Mouse (Mus musculus) lung, embryonic 15.5 days (tissue): ENCODE measurements around the gene Fmo9. TPM values are rescaled to one million over a fixed set of nuclear protein-coding genes. Genes with fewer than 3 reads are reported as not detected.

ENCODE experiments used
- ATAC-seq: fragments of 200-750 bp; cut with Nextera tagmentation; 2 replicates; pipeline ENCODE4 v1.8.0; 2017; ENCODE audit warnings: moderate number of reproducible peaks, borderline replicate concordance; ENCODE audit not compliant: low FRiP score, low TSS enrichment; ENCODE audit errors: extremely low read depth
- H3K27ac ChIP-seq: fragments of 300-500 bp; sonication (generic); 2 replicates; pipeline ENCODE4 v1.5.1; 2015; ENCODE audit warnings: moderate library complexity, mild to moderate bottlenecking, inconsistent platforms
- H3K27me3 ChIP-seq: fragments of 300-500 bp; sonication (generic); 2 replicates; pipeline ENCODE4 v1.6.1; 2015; ENCODE audit warnings: inconsistent platforms
- H3K36me3 ChIP-seq: fragments of 300-500 bp; sonication (generic); 2 replicates; pipeline ENCODE4 v1.6.1; 2015; ENCODE audit warnings: inconsistent platforms
- H3K4me1 ChIP-seq: fragments of 300-500 bp; sonication (generic); 2 replicates; pipeline ENCODE4 v1.6.1; 2015; ENCODE audit warnings: inconsistent platforms
- H3K4me2 ChIP-seq: fragments of 300-500 bp; sonication (generic); 2 replicates; pipeline ENCODE4 v1.6.1; 2015; ENCODE audit warnings: inconsistent platforms, mild to moderate bottlenecking, moderate library complexity
- H3K4me3 ChIP-seq: fragments of 300-500 bp; sonication (generic); 2 replicates; pipeline ENCODE4 v1.5.1; 2015; ENCODE audit warnings: mild to moderate bottlenecking, inconsistent platforms
- H3K9ac ChIP-seq: fragments of 300-500 bp; sonication (generic); 2 replicates; pipeline ENCODE4 v1.6.1; 2015; ENCODE audit warnings: inconsistent platforms
- H3K9me3 ChIP-seq: fragments of 300-500 bp; sonication (generic); 2 replicates; pipeline ENCODE4 v1.6.1; 2016; ENCODE audit warnings: inconsistent platforms
- WGBS: fragments of 180-500 bp; shearing (Covaris S2); methylation state at CpG from one replicate; pipeline ENCODE4 v1.1.7; 2015; 5-methylcytosine and 5-hydroxymethylcytosine counted together
- microRNA-seq: library from miRNA; unstranded; fragments of <30 nt; microRNA quantifications from one replicate; pipeline ENCODE4, GENCODE M21; 2016
- polyA plus RNA-seq: library from polyadenylated mRNA; unstranded; fragments of >200 nt; fragmentation: Nextera tagmentation; extraction: Ambion mirVana; gene quantifications from 2 replicates; pipeline ENCODE4 v1.2.1, GENCODE M21; 2015

Fmo9 gene
- polyA plus RNA-seq = not detected in 2 replicates

- H3K9me3 ChIP-seq = no peaks in the 10 kb centered on the region
- 70% methylated on average over 1 of the region's 1 CpGs for WGBS
- no peak for ATAC-seq
- H3K4me2 ChIP-seq = no peak within 1 kb of the TSS
- H3K4me1 ChIP-seq = no peaks in the 10 kb centered on the region
- H3K36me3 ChIP-seq = no peaks in the 10 kb centered on the region
- H3K4me3 ChIP-seq = no peak within 1 kb of the TSS
- H3K27me3 ChIP-seq = no peaks in the 10 kb centered on the region
- no peak within 1 kb of the TSS for H3K27ac ChIP-seq
- H3K9ac ChIP-seq = no peak within 1 kb of the TSS
Measured at GRCm38 (mm10) chr1:166681745-166682144, at the start of gene Fmo9. Gene Fmo9 (minus strand): TSS chr1:166681845.

DNA sequence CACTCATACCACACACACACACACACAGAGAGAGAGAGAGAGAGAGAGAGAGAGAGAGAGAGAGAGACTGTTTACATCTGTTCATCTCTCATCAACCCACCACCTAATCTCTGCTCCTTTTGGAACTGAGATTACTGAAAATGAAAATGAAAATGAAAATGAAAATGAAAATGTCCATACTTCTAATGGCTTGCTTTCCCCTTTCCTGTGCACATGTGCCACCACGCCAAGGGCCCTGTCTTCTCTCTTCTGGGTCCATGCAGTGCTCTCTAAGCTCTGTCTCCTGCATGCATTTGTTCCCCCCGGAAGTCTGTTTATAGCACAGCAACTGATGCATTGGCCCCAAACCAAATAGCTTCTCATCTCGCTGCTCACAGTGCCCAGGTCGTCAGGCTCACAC, 49.2 kb upstream of the Fmo9 start:
- H3K9me3 ChIP-seq = no peaks in the 10 kb centered on the region
- WGBS = 54% methylated on average over 4 of the region's 4 CpGs
- no peaks in the 10 kb centered on the region for H3K27me3 ChIP-seq
- H3K4me1 ChIP-seq = no peaks in the 10 kb centered on the region
- H3K9ac ChIP-seq = no peak overlapping the region
- H3K27ac ChIP-seq = no peak overlapping the region
- no peak for ATAC-seq
- H3K4me2 ChIP-seq = no peak overlapping the region
- no peaks in the 10 kb centered on the region for H3K36me3 ChIP-seq
- H3K4me3 ChIP-seq = no peak overlapping the region

GRCm38 (mm10) chr1:166730215-166730614, 48.6 kb upstream of the Fmo9 start:
- no peaks in the 10 kb centered on the region for H3K36me3 ChIP-seq
- no peak overlapping the region for H3K4me3 ChIP-seq
- 61% methylated on average over 2 of the region's 2 CpGs for WGBS
- no peak overlapping the region for H3K4me2 ChIP-seq
- H3K4me1 ChIP-seq = no peaks in the 10 kb centered on the region
- H3K9me3 ChIP-seq = no peaks in the 10 kb centered on the region
- ATAC-seq = no peak
- no peak overlapping the region for H3K9ac ChIP-seq
- no peaks in the 10 kb centered on the region for H3K27me3 ChIP-seq
- no peak overlapping the region for H3K27ac ChIP-seq

- WGBS = 90% methylated on average over 7 of the region's 7 CpGs
- Histone ChIP-seq H3K4me2 (no peak overlapping the region), H3K9me3 (no peaks in the 10 kb centered on the region), H3K27ac (no peak overlapping the region), H3K27me3 (no peaks in the 10 kb centered on the region), H3K9ac (no peak overlapping the region), H3K4me1 (no peaks in the 10 kb centered on the region), H3K36me3 (no peaks in the 10 kb centered on the region), H3K4me3 (no peak overlapping the region)
- no peak for ATAC-seq
Measured at GRCm38 (mm10) chr1:166710861-166711260, 29.2 kb upstream of the Fmo9 start.

DNA sequence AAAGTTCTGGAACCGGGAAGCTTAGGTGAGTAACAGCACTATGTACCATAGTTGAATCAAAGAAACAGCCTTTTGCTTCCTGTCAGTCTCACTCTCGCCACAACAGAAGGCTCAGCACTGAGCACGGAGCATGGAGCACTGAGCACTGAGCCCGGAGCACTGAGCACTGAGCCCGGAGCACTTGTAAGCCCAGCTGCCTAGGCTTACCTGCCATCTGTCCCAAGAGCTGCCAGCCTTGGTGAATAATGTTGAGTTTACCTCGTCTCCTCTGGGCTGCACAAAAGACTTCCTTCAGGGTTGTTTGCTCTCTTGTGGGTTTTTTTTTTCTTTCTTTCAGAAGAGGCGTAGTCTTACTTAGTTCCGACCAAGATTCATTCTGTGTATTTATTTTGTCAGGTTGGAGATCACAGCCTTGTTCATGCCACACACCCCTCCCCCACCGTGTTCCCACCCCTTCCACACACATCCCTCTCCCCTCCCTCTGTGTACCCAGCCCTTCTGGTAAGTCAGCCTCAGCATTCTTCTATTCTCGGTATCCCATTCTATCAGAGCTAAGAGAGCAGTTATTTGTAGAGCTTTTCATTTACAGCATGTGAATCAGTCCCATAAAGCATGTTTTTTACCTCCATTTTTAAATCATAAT, 20.7 kb upstream of the Fmo9 start:
- no peak for ATAC-seq

GRCm38 (mm10) chr1:166669264-166669663, 12.4 kb downstream of the Fmo9 start:
- Histone ChIP-seq H3K36me3 (no peaks in the 10 kb centered on the region), H3K4me1 (no peaks in the 10 kb centered on the region), H3K9ac (no peak overlapping the region), H3K27me3 (no peaks in the 10 kb centered on the region), H3K27ac (no peak overlapping the region), H3K4me3 (no peak overlapping the region), H3K9me3 (no peaks in the 10 kb centered on the region), H3K4me2 (no peak overlapping the region)
- 81% methylated on average over 5 of the region's 5 CpGs for WGBS
- ATAC-seq = no peak

More for the DNA sequence above, 20.7 kb upstream of the Fmo9 start:
- no peaks in the 10 kb centered on the region for H3K9me3 ChIP-seq
- H3K4me3 ChIP-seq = no peak overlapping the region
- no peak overlapping the region for H3K9ac ChIP-seq
- no peaks in the 10 kb centered on the region for H3K36me3 ChIP-seq
- no peak overlapping the region for H3K27ac ChIP-seq
- H3K27me3 ChIP-seq = no peaks in the 10 kb centered on the region
- no peaks in the 10 kb centered on the region for H3K4me1 ChIP-seq
- 38% methylated on average over 10 of the region's 10 CpGs for WGBS
- H3K4me2 ChIP-seq = no peak overlapping the region

- Histone ChIP-seq H3K4me2 (no peak overlapping the region), H3K4me3 (no peak overlapping the region), H3K9ac (no peak overlapping the region), H3K9me3 (no peaks in the 10 kb centered on the region), H3K27ac (no peak overlapping the region), H3K36me3 (no peaks in the 10 kb centered on the region), H3K4me1 (no peaks in the 10 kb centered on the region), H3K27me3 (no peaks in the 10 kb centered on the region)
- WGBS = 82% methylated on average over 8 of the region's 8 CpGs
- ATAC-seq = no peak
Measured at GRCm38 (mm10) chr1:166660800-166661199, 20.8 kb downstream of the Fmo9 start.

DNA sequence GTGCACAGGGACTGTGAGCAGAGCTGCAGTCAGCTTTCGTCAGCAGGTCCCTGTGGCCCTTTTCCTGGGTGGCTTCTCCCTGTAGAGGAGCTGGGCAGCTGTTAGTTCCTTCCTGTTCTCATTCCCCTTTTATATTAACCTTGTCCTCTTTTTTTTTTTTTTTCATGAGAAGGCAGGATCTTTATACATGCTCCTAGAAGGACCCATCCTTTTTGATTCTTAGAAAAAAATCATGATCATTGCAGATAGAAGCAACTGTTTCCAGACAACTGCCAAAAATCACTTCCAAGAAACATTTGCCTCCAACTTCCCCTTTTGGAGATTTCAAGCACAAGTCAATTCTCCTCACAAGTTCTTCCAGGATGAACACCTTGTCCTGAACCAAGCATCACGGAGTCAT, 34.1 kb downstream of the Fmo9 start, which contains the start of gene Gm4847:
Gene Gm4847 (minus strand): TSS at position 101 of the 400 bp plus-strand sequence.
- Histone ChIP-seq H3K4me2 (no peak within 1 kb of the TSS), H3K36me3 (no peaks in the 10 kb centered on the region), H3K4me1 (no peaks in the 10 kb centered on the region), H3K27me3 (no peaks in the 10 kb centered on the region), H3K4me3 (no peak within 1 kb of the TSS), H3K27ac (no peak within 1 kb of the TSS), H3K9me3 (no peaks in the 10 kb centered on the region), H3K9ac (no peak within 1 kb of the TSS)
- no peak for ATAC-seq
- WGBS = 84% methylated on average over 2 of the region's 2 CpGs

Small RNAs within 50 kb of the gene (microRNA-seq; reads per million reads assigned to microRNA genes)
- not detected for gene Gm22992

Other genes with a start within 250 kb of the Fmo9 start
- not detected in 2 replicates for gene Gm4846, start 184.3 kb downstream of the Fmo9 start, polyA plus RNA-seq
- not detected in 2 replicates for gene Gm4847, start 34.2 kb downstream of the Fmo9 start, polyA plus RNA-seq